Mouse (Mus musculus) heart, embryonic 14.5 days (tissue): ENCODE measurements around the gene Grcc10. TPM values are rescaled to one million over a fixed set of nuclear protein-coding genes. Genes with fewer than 3 reads are reported as not detected.

ENCODE experiments used
- ATAC-seq: fragments of 200-750 bp; cut with Nextera tagmentation; 2 replicates; pipeline ENCODE4 v1.8.0; 2017; ENCODE audit warnings: low read depth, moderate TSS enrichment; ENCODE audit not compliant: insufficient number of reproducible peaks, insufficient read depth, low FRiP score
- H3K27ac ChIP-seq, 2 experiments: fragments of 200-500 bp in 1 of 2; fragments of 300-500 bp in 1 of 2; sonication (generic) in 1 of 2; replicated peaks in 1 of 2; 2 replicates each; pipeline ENCODE4 v1.5.1; 2012 to 2014; ENCODE audit warnings: low read depth in 2 of 2, low read length in 2 of 2, control low read depth in 1 of 2, mild to moderate bottlenecking in 1 of 2, mixed read lengths in 1 of 2; ENCODE audit not compliant: control insufficient read depth in 1 of 2, insufficient read depth in 1 of 2
- H3K27me3 ChIP-seq: fragments of 300-500 bp; sonication (generic); 2 replicates; pipeline ENCODE4 v1.6.1; 2014; ENCODE audit warnings: mild to moderate bottlenecking, low read length, control low read depth; ENCODE audit not compliant: control insufficient read depth, insufficient read depth
- H3K36me3 ChIP-seq: fragments of 300-500 bp; sonication (generic); 2 replicates; pipeline ENCODE4 v1.6.1; 2014; ENCODE audit warnings: mild to moderate bottlenecking, control low read depth, low read length, mixed read lengths; ENCODE audit not compliant: control insufficient read depth, insufficient read depth
- H3K4me1 ChIP-seq, 2 experiments: fragments of 200-500 bp in 1 of 2; fragments of 300-500 bp in 1 of 2; sonication (generic) in 1 of 2; 2 replicates each; pipeline ENCODE4 v1.6.1; 2012 to 2014; ENCODE audit warnings: low read length in 2 of 2, control low read depth in 1 of 2, mixed read lengths in 1 of 2; ENCODE audit not compliant: control insufficient read depth in 2 of 2, insufficient read depth in 2 of 2
- H3K4me2 ChIP-seq: fragments of 300-500 bp; sonication (generic); 2 replicates; pipeline ENCODE4 v1.6.1; 2014; ENCODE audit warnings: mild to moderate bottlenecking, low read length
- H3K4me3 ChIP-seq, 2 experiments: fragments of 200-500 bp in 1 of 2; fragments of 300-500 bp in 1 of 2; sonication (generic) in 1 of 2; 2 replicates each; pipeline ENCODE4 v1.5.1; 2012 to 2014; ENCODE audit warnings: low read length in 2 of 2, mild to moderate bottlenecking in 2 of 2, control low read depth in 1 of 2, low read depth in 1 of 2, moderate library complexity in 1 of 2; ENCODE audit not compliant: control insufficient read depth in 1 of 2, insufficient read depth in 1 of 2
- H3K9ac ChIP-seq: fragments of 300-500 bp; sonication (generic); 2 replicates; pipeline ENCODE4 v1.6.1; 2014; ENCODE audit warnings: mild to moderate bottlenecking, low read length
- H3K9me3 ChIP-seq: fragments of 300-500 bp; sonication (generic); 2 replicates; pipeline ENCODE4 v1.6.1; 2016; ENCODE audit warnings: low read length, control low read depth; ENCODE audit not compliant: control insufficient read depth
- WGBS: fragments of 180-500 bp; shearing (Covaris S2); extraction: QIAGEN DNeasy Blood & Tissue Kit; methylation state at CpG from one replicate; pipeline ENCODE4 v1.1.7; 2014; 5-methylcytosine and 5-hydroxymethylcytosine counted together
- polyA plus RNA-seq: library from polyadenylated mRNA; unstranded; fragments of >200 nt; fragmentation: Nextera tagmentation; extraction: Ambion mirVana; gene quantifications from 2 replicates; pipeline ENCODE4 v1.2.1, GENCODE M21; 2014

The Grcc10 gene
- polyA plus RNA-seq, 1 experiment from 2014 or later: 503 TPM

DNA sequence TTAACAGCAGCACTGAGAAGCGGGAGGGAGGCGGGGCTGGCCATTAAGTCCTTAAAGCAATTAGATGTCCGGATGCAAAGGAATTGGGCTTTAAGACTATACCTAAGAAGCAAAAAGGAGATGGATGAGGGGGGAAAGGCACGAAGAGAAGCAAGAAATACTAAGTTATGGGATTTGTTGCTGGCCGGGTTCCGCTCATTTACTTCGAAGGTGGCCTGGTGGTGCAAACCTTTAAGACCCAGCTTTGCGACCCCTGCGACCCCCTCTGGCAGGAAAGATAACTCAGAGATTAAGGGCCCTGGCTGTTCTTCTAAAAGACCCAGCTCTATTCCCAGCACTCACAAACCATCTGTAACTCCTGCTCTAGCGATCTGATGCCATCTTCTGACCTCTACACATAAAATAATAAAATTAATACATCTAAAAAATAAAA, 38.8 kb upstream of the Grcc10 start:
- no peak overlapping the region for H3K27ac ChIP-seq
- peak overlapping the region; percentile 68 for H3K9ac ChIP-seq
- peak overlapping the region; percentile 77 for H3K4me2 ChIP-seq
- H3K4me3 ChIP-seq: peak overlapping the region; percentile 43 to 44
- 7% methylated on average over 10 of the region's 10 CpGs for WGBS
- H3K36me3 ChIP-seq: no peaks in the 10 kb centered on the region
- no peaks in the 10 kb centered on the region for H3K9me3 ChIP-seq
- H3K4me1 ChIP-seq: peaks cover 7 to 13% of the 10 kb centered on the region in 2 experiments; a peak in 3 of 4 replicates
- H3K27me3 ChIP-seq: peaks cover 21% of the 10 kb centered on the region
- ATAC-seq: no peak

DNA sequence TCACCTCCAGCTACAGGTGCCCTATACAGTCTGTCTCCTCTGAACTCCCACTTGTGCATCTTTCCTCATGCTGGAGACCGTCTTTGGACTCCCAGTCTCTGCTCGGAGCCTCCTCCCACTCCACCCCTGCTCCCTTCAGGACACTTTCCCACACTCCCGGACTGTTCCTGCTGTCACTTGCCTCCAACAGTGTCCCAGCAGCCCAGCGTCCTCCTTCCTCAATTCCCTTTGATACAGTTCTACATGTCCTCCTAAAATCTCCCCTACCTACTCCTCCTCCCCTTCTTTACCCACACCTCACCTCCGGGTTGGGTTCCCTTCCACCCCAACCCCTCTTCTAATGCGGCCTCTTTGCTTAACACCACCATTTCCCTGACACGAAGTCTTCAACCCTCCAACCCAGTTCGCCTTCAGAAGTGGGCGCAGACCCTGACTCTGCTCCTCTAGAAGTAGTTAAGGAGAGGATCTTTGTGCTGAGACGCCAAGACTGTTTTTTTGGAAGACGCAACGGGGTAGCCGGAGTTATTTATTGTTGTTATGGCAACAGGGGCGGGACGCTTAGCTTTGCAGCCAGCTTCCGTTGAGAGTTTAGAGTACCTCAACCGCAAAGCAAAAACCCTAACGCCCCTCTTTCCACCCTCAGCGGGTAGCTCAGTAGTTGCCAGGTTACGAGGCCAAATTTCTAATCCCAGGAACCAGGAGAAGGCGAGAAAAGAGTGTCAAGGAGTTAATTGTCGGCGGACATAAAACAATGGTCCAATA, 38.2 kb upstream of the Grcc10 start, which contains the start of gene Lrrc23:
Lrrc23 (minus strand) TSS at position 506 of the 762 bp plus-strand sequence.
- H3K36me3 ChIP-seq: no peaks in the 10 kb centered on the region
- no peaks in the 10 kb centered on the region for H3K9me3 ChIP-seq
- no peak within 1 kb of the TSS for H3K27ac ChIP-seq
- 3% methylated on average over 23 of the region's 23 CpGs for WGBS
- peaks cover 7 to 13% of the 10 kb centered on the region in 2 experiments; a peak in 3 of 4 replicates for H3K4me1 ChIP-seq
- H3K27me3 ChIP-seq: peaks cover 21% of the 10 kb centered on the region
- H3K4me3 ChIP-seq: peak within 1 kb of the TSS; percentile 43 to 44
- H3K9ac ChIP-seq: peak within 1 kb of the TSS; percentile 68
- no peak for ATAC-seq
- peak within 1 kb of the TSS; percentile 77 for H3K4me2 ChIP-seq

DNA sequence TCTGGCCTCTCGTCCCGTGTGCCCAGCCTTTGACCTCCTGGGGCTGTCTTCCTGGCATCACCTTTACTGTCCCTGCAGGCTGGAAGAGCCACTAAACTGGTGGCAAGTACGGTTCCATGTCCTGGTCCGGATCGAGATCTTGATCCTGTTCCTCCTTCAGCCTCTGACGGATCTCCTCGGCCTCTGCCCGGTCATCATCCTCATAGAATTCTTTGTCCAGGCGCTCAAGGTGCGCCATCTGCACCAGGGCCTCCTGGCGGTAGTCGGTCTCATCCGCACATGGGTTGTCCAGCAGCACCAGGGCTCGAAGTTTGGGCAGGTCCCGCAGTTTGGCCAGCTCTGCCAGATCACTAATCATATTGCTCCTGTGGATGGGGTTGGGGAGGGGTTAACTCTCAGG, 29.3 kb upstream of the Grcc10 start:
- H3K4me3 ChIP-seq: no peak overlapping the region
- no peak overlapping the region for H3K27ac ChIP-seq
- H3K9ac ChIP-seq: no peak overlapping the region
- ATAC-seq: no peak
- 75% methylated on average over 15 of the region's 15 CpGs for WGBS
- H3K27me3 ChIP-seq: peaks cover 4% of the 10 kb centered on the region; the same call in 1 of the 2 replicates
- no peaks in the 10 kb centered on the region for H3K9me3 ChIP-seq
- H3K4me2 ChIP-seq: no peak overlapping the region
- peaks cover 21 to 24% of the 10 kb centered on the region in 2 experiments for H3K4me1 ChIP-seq
- no peaks in the 10 kb centered on the region for H3K36me3 ChIP-seq

DNA sequence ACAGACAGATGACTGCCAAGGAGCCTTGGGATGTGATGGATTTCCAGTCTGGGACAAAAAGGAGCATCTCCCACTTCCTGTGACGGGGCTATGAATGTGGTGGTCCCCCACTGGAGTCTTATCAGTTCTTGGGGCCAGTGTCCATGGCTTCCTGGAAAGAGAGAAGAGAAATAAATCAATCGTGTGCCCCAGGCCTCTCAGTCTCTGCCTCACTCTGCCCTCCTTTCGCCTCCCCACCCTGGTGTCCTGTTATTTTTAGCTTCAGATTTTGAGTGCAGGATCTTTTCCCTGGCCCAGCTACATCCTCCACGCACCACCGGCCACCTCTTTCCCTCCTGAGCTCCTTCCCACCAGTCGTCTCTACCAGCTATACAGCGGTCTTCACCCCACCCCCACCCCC, 28.8 kb upstream of the Grcc10 start:
- peak overlapping the region in 1 of 2 experiments; percentile 9; a peak in 1 of 4 replicates for H3K27ac ChIP-seq
- peaks cover 4% of the 10 kb centered on the region; the same call in 1 of the 2 replicates for H3K27me3 ChIP-seq
- peak overlapping the region; percentile 55 to 58; a peak in 3 of 4 replicates for H3K4me3 ChIP-seq
- H3K9me3 ChIP-seq: no peaks in the 10 kb centered on the region
- 19% methylated on average over 7 of the region's 7 CpGs for WGBS
- peaks cover 21 to 24% of the 10 kb centered on the region in 2 experiments for H3K4me1 ChIP-seq
- H3K36me3 ChIP-seq: no peaks in the 10 kb centered on the region
- peak overlapping the region; percentile 91 for H3K4me2 ChIP-seq
- ATAC-seq: no peak
- peak overlapping the region; percentile 71 for H3K9ac ChIP-seq

DNA sequence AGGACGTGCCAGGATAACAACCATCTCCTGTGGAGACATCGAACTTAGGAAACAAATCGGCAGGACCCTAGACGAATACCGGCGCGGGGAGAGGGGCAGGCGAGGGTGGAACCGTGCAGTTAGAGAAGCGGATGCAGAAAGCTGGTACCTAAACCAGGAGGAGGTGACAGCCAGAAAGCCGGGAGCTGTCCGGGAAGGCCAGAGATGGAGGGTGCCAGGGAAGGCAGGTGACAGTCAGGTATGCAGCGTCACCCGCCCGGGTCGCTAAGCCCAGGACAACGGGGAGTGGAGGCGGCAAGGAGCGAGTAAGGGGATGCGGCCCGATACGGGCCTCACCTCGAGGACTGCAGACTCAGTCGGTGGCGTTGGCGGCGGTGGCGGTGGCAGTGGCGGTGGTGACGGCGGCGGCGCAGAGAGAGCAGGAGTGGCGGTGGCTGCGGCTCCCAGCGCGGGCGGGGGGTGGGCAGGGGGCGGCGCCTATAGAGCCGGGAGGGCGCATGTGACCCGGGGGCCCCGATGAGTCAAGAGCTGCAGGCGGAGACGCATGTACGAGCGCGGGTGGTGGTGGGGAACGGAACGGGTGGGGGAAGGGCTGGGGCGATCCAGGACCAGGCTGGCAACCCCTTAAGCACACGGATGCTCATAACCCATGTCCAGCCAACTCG, 28.1 kb upstream of the Grcc10 start, which contains the start of gene Eno2:
Eno2 (minus strand) TSS at position 573 of the 665 bp plus-strand sequence.
- ATAC-seq: peak; percentile 71
- Histone ChIP-seq H3K36me3 (no peaks in the 10 kb centered on the region), H3K4me3 (peak within 1 kb of the TSS; percentile 55 to 58), H3K4me2 (peak within 1 kb of the TSS; percentile 91), H3K27ac (peak within 1 kb of the TSS in 1 of 2 experiments; percentile 9; a peak in 1 of 4 replicates), H3K27me3 (peaks cover 4% of the 10 kb centered on the region; the same call in 1 of the 2 replicates), H3K4me1 (peaks cover 21 to 24% of the 10 kb centered on the region in 2 experiments), H3K9ac (peak within 1 kb of the TSS; percentile 71), H3K9me3 (no peaks in the 10 kb centered on the region)
- WGBS: under 1% methylated on average over 54 of the region's 54 CpGs

DNA sequence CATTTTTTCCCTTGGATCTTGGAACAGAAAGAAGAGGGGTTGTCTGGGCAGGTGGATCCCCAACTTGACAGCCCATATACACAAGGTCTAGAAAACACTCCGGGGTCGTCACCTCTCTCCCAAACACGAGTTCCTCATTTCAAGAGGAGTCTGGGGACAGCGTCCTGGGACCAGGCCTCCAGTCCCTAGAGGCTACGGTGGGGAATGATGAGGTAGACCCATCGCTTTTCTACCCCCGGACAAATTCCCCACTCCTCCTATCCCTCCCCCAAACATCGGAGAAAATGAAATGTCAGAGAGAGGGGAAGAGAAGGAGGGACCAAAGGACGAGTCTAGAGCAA, 27.5 kb upstream of the Grcc10 start:
- H3K4me3 ChIP-seq: peak overlapping the region; percentile 55 to 58
- H3K36me3 ChIP-seq: no peaks in the 10 kb centered on the region
- no peak for ATAC-seq
- peak overlapping the region; percentile 71 for H3K9ac ChIP-seq
- H3K9me3 ChIP-seq: no peaks in the 10 kb centered on the region
- H3K27me3 ChIP-seq: peaks cover 4% of the 10 kb centered on the region; the same call in 1 of the 2 replicates
- H3K27ac ChIP-seq: no peak overlapping the region
- peaks cover 21 to 24% of the 10 kb centered on the region in 2 experiments for H3K4me1 ChIP-seq
- WGBS: 9% methylated on average over 9 of the region's 9 CpGs
- peak overlapping the region; percentile 91 for H3K4me2 ChIP-seq

DNA sequence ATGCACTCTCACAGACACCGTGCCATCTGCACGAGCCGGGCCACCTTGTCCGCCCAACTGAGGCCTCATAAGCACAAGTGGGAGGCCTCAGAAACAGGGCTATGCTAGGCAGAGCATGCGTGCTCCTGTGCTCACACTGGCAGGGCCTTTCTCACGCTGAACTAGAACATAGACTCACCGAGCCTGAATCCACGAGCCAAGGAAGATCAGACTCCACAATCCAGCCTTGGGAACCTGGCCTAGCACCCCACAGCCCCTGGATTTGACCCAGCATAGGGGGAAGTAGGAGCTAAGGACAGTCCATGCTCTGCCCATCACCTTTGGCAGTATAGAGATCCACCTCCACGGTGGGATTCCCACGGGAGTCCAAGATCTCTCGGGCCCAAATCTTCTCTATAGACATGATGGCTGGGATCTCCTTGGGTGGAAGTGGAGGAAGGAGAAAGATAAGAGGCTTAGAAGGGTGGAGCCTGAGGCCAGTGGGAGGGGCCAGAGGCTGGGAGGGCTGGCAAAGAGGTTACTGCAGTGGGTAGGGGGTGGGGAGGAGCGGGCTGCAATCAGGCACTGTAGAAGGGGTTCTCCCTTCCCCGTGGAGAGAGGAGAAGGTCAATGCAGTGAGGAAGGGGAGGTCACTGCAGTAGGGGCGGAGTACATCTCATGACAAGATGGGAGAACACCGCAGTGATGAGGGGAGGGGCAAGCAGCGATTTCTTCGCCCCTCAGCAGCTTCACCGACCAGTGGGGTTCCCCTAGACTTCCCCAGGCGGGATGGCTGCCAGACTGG, 26.9 kb upstream of the Grcc10 start:
- Histone ChIP-seq H3K27me3 (peaks cover 4% of the 10 kb centered on the region; the same call in 1 of the 2 replicates), H3K9me3 (no peaks in the 10 kb centered on the region), H3K4me1 (peaks cover 21 to 24% of the 10 kb centered on the region in 2 experiments), H3K9ac (0 out of 2 replicates have a peak overlapping the region, but pooled peaks have one; percentile 16), H3K27ac (0 out of 4 replicates have a peak overlapping the region, but pooled peaks of 1 of the 2 experiments have one; percentile 6), H3K4me3 (peak overlapping the region; percentile 55 to 58; a peak in 3 of 4 replicates), H3K4me2 (peak overlapping the region; percentile 91), H3K36me3 (no peaks in the 10 kb centered on the region)
- peak; percentile 33; the same call in 1 of the 2 replicates for ATAC-seq
- 27% methylated on average over 19 of the region's 19 CpGs for WGBS
